Mouse (Mus musculus) neural tube, embryonic 14.5 days (tissue): ENCODE measurements around the gene Thap7. TPM values are rescaled to one million over a fixed set of nuclear protein-coding genes. Genes with fewer than 3 reads are reported as not detected.
A peak's percentile ranks its signal among the peaks of the same experiment; 100 is the strongest.

Experiments
- ATAC-seq: fragments of 200-750 bp; cut with Nextera tagmentation; 2 replicates; pipeline ENCODE4 v1.8.0; 2017; ENCODE audit warnings: low read depth, mild to moderate bottlenecking, moderate TSS enrichment, moderate library complexity
- H3K27ac ChIP-seq: fragments of 300-500 bp; sonication (generic); 2 replicates; pipeline ENCODE4 v1.5.1; 2014; ENCODE audit warnings: low read depth, mild to moderate bottlenecking, control low read depth, low read length, moderate library complexity, mixed read lengths
- H3K27me3 ChIP-seq: fragments of 300-500 bp; sonication (generic); 2 replicates; pipeline ENCODE4 v1.6.1; 2014; ENCODE audit warnings: low read length; ENCODE audit not compliant: control insufficient read depth, insufficient read depth
- H3K36me3 ChIP-seq: fragments of 300-500 bp; sonication (generic); 2 replicates; pipeline ENCODE4 v1.6.1; 2014; ENCODE audit warnings: low read length, mixed read lengths; ENCODE audit not compliant: control insufficient read depth, insufficient read depth
- H3K4me1 ChIP-seq: fragments of 300-500 bp; sonication (generic); 2 replicates; pipeline ENCODE4 v1.6.1; 2014; ENCODE audit warnings: low read length; ENCODE audit not compliant: control insufficient read depth, insufficient read depth
- H3K4me2 ChIP-seq: fragments of 300-500 bp; sonication (generic); 2 replicates; pipeline ENCODE4 v1.6.1; 2014; ENCODE audit warnings: mild to moderate bottlenecking, low read depth, low read length, control low read depth
- H3K4me3 ChIP-seq: fragments of 300-500 bp; sonication (generic); 2 replicates; pipeline ENCODE4 v1.5.1; 2014; ENCODE audit warnings: low read depth, low read length, control low read depth, mixed read lengths
- H3K9ac ChIP-seq: fragments of 300-500 bp; sonication (generic); replicated peaks from 2 replicates; pipeline ENCODE4 v1.6.1; 2014; ENCODE audit warnings: low read depth, mild to moderate bottlenecking, control low read depth, low read length, mixed read lengths
- H3K9me3 ChIP-seq: fragments of 300-500 bp; sonication (generic); 2 replicates; pipeline ENCODE4 v1.6.1; 2016; ENCODE audit warnings: low read length; ENCODE audit not compliant: control insufficient read depth
- WGBS: fragments of 180-500 bp; shearing (Covaris S2); extraction: QIAGEN DNeasy Blood & Tissue Kit; methylation state at CpG from one replicate; pipeline ENCODE4 v1.1.7; 2014; 5-methylcytosine and 5-hydroxymethylcytosine counted together
- polyA plus RNA-seq: library from polyadenylated mRNA; unstranded; fragments of >200 nt; fragmentation: Nextera tagmentation; extraction: Ambion mirVana; gene quantifications from 2 replicates; pipeline ENCODE4 v1.2.1, GENCODE M21; 2014

The Thap7 gene
- polyA plus RNA-seq, 1 experiment from 2014 or later, result 62.7 TPM

GRCm38 (mm10) chr16:17507018-17507552, 23.9 kb downstream of the Thap7 start:
- Histone ChIP-seq H3K4me1 (peaks cover 10% of the 10 kb centered on the region), H3K4me3 (no peak overlapping the region), H3K4me2 (no peak overlapping the region), H3K9me3 (no peaks in the 10 kb centered on the region), H3K27ac (no peak overlapping the region), H3K27me3 (no peaks in the 10 kb centered on the region), H3K36me3 (peaks cover 3% of the 10 kb centered on the region; the same call in 1 of the 2 replicates), H3K9ac (no peak overlapping the region)
- 92% methylated on average over 5 of the region's 5 CpGs for WGBS
- ATAC-seq, result no peak

GRCm38 (mm10) chr16:17502681-17503080, 28.3 kb downstream of the Thap7 start:
- no peaks in the 10 kb centered on the region for H3K36me3 ChIP-seq
- H3K27me3 ChIP-seq, result no peaks in the 10 kb centered on the region
- 86% methylated on average over 4 of the region's 4 CpGs for WGBS
- no peak overlapping the region for H3K27ac ChIP-seq
- H3K4me2 ChIP-seq, result no peak overlapping the region
- H3K9me3 ChIP-seq, result no peaks in the 10 kb centered on the region
- no peaks in the 10 kb centered on the region for H3K4me1 ChIP-seq
- H3K4me3 ChIP-seq, result no peak overlapping the region
- H3K9ac ChIP-seq, result no peak overlapping the region
- ATAC-seq, result no peak

GRCm38 (mm10) chr16:17499249-17499883, 31.6 kb downstream of the Thap7 start:
- ATAC-seq, result peak; percentile 83
- H3K27ac ChIP-seq, result no peak overlapping the region
- no peaks in the 10 kb centered on the region for H3K4me1 ChIP-seq
- H3K9me3 ChIP-seq, result no peaks in the 10 kb centered on the region
- no peak overlapping the region for H3K4me3 ChIP-seq
- no peak overlapping the region for H3K4me2 ChIP-seq
- 16% methylated on average over 10 of the region's 10 CpGs for WGBS
- H3K9ac ChIP-seq, result no peak overlapping the region
- H3K27me3 ChIP-seq, result no peaks in the 10 kb centered on the region
- H3K36me3 ChIP-seq, result no peaks in the 10 kb centered on the region

- H3K36me3 ChIP-seq, result no peaks in the 10 kb centered on the region
- H3K4me3 ChIP-seq, result no peak overlapping the region
- no peak overlapping the region; the same call in 1 of the 2 replicates for H3K27ac ChIP-seq
- no peaks in the 10 kb centered on the region for H3K27me3 ChIP-seq
- H3K4me2 ChIP-seq, result no peak overlapping the region
- no peaks in the 10 kb centered on the region for H3K9me3 ChIP-seq
- H3K4me1 ChIP-seq, result no peaks in the 10 kb centered on the region
- H3K9ac ChIP-seq, result no peak overlapping the region
- 35% methylated on average over 2 of the region's 2 CpGs for WGBS
- peak; percentile 16; the same call in 1 of the 2 replicates for ATAC-seq
Observed at GRCm38 (mm10) chr16:17496499-17497305, 34.2 kb downstream of the Thap7 start.

GRCm38 (mm10) chr16:17491896-17492561, 38.9 kb downstream of the Thap7 start:
- H3K4me2 ChIP-seq, result no peak overlapping the region

GRCm38 (mm10) chr16:17491154-17491553, 39.8 kb downstream of the Thap7 start:
- H3K4me3 ChIP-seq, result no peak overlapping the region
- no peaks in the 10 kb centered on the region for H3K9me3 ChIP-seq
- 84% methylated on average over 5 of the region's 5 CpGs for WGBS
- no peaks in the 10 kb centered on the region for H3K36me3 ChIP-seq
- H3K27me3 ChIP-seq, result no peaks in the 10 kb centered on the region
- H3K27ac ChIP-seq, result no peak overlapping the region
- ATAC-seq, result no peak
- H3K4me1 ChIP-seq, result peaks cover 7% of the 10 kb centered on the region
- H3K4me2 ChIP-seq, result no peak overlapping the region
- no peak overlapping the region for H3K9ac ChIP-seq

More at GRCm38 (mm10) chr16:17491896-17492561, 38.9 kb downstream of the Thap7 start:
- 73% methylated on average over 5 of the region's 5 CpGs for WGBS
- Histone ChIP-seq H3K9ac (no peak overlapping the region), H3K27me3 (no peaks in the 10 kb centered on the region), H3K9me3 (no peaks in the 10 kb centered on the region), H3K4me3 (no peak overlapping the region), H3K27ac (no peak overlapping the region), H3K36me3 (no peaks in the 10 kb centered on the region), H3K4me1 (peaks cover 7% of the 10 kb centered on the region)
- ATAC-seq, result no peak

GRCm38 (mm10) chr16:17489469-17490111, 41.3 kb downstream of the Thap7 start, which contains the start of gene Aifm3:
TSS of gene Aifm3 (plus strand) at chr16:17489611.
- peaks cover 7% of the 10 kb centered on the region for H3K4me1 ChIP-seq
- no peaks in the 10 kb centered on the region for H3K27me3 ChIP-seq
- peaks cover 10% of the 10 kb centered on the region for H3K36me3 ChIP-seq
- H3K4me3 ChIP-seq, result peak within 1 kb of the TSS; percentile 37
- peak within 1 kb of the TSS; percentile 39 for H3K9ac ChIP-seq
- no peaks in the 10 kb centered on the region for H3K9me3 ChIP-seq
- under 1% methylated on average over 47 of the region's 47 CpGs for WGBS
- no peak within 1 kb of the TSS for H3K27ac ChIP-seq
- peak within 1 kb of the TSS; percentile 85 for H3K4me2 ChIP-seq
- peak; percentile 68 for ATAC-seq
